Mouse (Mus musculus): ENCODE measurements around the gene Sbno1.
A peak's percentile ranks its signal among the peaks of the same experiment; 100 is the strongest.

Sbno1 gene

GRCm38 (mm10) chr5:124327510-124328364 lies 98.1 kb downstream of the Sbno1 start, which contains the start of the genes Mphosph9 and 2810006K23Rik:
Mphosph9 (minus strand) TSS chr5:124327972.
2810006K23Rik (plus strand) TSS chr5:124328089.
- peak; percentile 99 to 100 for DNase-seq

DNA sequence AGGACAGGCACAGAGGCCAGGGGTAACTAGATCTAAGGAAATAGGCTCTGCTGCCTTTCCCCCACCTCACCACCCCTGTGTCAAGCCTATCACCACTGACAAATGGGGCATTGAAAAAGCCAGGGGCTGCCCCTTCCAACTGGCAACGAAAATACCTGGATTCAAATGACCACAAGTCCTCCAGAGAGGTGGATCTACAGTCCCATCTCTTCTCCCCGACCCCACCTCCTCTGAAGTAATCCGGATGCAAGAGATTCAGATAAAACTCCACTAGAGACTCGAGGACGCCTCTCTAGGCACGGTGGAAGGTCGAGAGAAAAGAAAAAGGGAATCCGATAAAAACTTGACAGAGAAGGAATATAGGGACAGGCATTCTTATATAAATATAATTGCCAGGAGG lies 99.0 kb downstream of the Sbno1 start:
- DNase-seq, result peak in 1 of 2 experiments; percentile 17

Data from thymus, adult 18-20 months (tissue).